Mouse (Mus musculus) midbrain, embryonic 15.5 days (tissue): ENCODE measurements around the gene St8sia1. TPM values are rescaled to one million over a fixed set of nuclear protein-coding genes. Genes with fewer than 3 reads are reported as not detected.

Experiments
- ATAC-seq: fragments of 200-750 bp; cut with Nextera tagmentation; replicated peaks from 2 replicates; pipeline ENCODE4 v1.8.0; 2017; ENCODE audit warnings: moderate TSS enrichment
- H3K27ac ChIP-seq: fragments of 300-500 bp; sonication (generic); 2 replicates; pipeline ENCODE4 v1.5.1; 2015; ENCODE audit warnings: mild to moderate bottlenecking, inconsistent platforms
- H3K27me3 ChIP-seq: fragments of 300-500 bp; sonication (generic); replicated peaks from 2 replicates; pipeline ENCODE4 v1.6.1; 2015; ENCODE audit warnings: inconsistent platforms
- H3K36me3 ChIP-seq: fragments of 300-500 bp; sonication (generic); replicated peaks from 2 replicates; pipeline ENCODE4 v1.6.1; 2015; ENCODE audit warnings: inconsistent platforms
- H3K4me1 ChIP-seq: fragments of 300-500 bp; sonication (generic); 2 replicates; pipeline ENCODE4 v1.6.1; 2015; ENCODE audit warnings: inconsistent platforms
- H3K4me2 ChIP-seq: fragments of 300-500 bp; sonication (generic); 2 replicates; pipeline ENCODE4 v1.6.1; 2015; ENCODE audit warnings: inconsistent platforms, mild to moderate bottlenecking, moderate library complexity
- H3K4me3 ChIP-seq: fragments of 300-500 bp; sonication (generic); 2 replicates; pipeline ENCODE4 v1.5.1; 2015; ENCODE audit warnings: mild to moderate bottlenecking, inconsistent platforms
- H3K9ac ChIP-seq: fragments of 300-500 bp; sonication (generic); 2 replicates; pipeline ENCODE4 v1.6.1; 2015; ENCODE audit warnings: mild to moderate bottlenecking, inconsistent platforms
- H3K9me3 ChIP-seq: fragments of 300-500 bp; sonication (generic); 2 replicates; pipeline ENCODE4 v1.6.1; 2016; ENCODE audit warnings: inconsistent platforms
- WGBS: fragments of 180-500 bp; shearing (Covaris S2); methylation state at CpG from one replicate; pipeline ENCODE4 v1.1.7; 2015; ENCODE audit warnings: mixed read lengths; 5-methylcytosine and 5-hydroxymethylcytosine counted together
- polyA plus RNA-seq: library from polyadenylated mRNA; unstranded; fragments of >200 nt; fragmentation: Nextera tagmentation; extraction: Ambion mirVana; gene quantifications from 2 replicates; pipeline ENCODE4 v1.2.1, GENCODE M21; 2015

Gene St8sia1
- polyA plus RNA-seq, 1 experiment from 2014 or later = 8.8 TPM

DNA sequence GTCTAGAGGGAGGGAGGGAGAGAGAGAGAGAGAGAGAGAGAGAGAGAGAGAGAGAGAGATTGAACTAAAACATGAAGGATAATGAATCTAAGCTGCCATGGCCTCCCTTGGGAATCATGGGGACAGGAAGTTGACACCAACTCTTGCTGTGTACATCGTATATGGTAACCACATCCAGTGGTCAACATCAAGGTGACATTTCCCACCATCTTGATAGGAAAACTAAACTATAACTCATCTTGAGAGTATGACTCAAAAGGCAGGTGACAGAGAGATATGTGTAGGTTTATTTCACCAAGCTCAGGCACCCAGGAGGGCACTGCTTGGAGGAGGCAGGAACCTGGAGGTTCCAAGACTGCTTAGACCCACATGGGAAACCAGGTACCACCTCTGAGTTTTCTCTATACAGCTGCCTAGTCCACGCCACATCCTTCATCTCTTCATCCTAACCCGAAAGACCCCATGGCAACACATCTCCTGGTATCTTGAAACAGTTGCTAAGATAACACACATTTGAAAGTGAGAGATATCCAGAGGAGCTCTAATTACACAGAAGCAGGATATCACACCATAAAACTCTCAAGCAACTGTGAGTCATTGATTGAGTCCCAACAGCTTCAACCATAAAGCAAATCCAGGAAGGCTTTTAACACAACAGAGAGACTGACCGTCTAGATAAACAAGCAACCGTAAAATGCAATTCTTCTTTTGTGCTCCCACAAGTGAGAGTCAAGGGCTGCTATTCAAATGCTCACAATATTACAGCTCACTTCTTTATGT lies 141.1 kb downstream of the St8sia1 start:
- Histone ChIP-seq H3K36me3 (peaks cover 3% of the 10 kb centered on the region; the same call in 1 of the 2 replicates), H3K4me3 (no peak overlapping the region), H3K27me3 (no peaks in the 10 kb centered on the region), H3K4me2 (no peak overlapping the region), H3K27ac (no peak overlapping the region), H3K9ac (no peak overlapping the region), H3K4me1 (no peaks in the 10 kb centered on the region), H3K9me3 (no peaks in the 10 kb centered on the region)
- ATAC-seq = no peak
- 81% methylated on average over 5 of the region's 5 CpGs for WGBS

GRCm38 (mm10) chr6:142818306-142818705 lies 145.9 kb downstream of the St8sia1 start:
- Histone ChIP-seq H3K4me2 (no peak overlapping the region), H3K4me1 (peaks cover 11% of the 10 kb centered on the region), H3K36me3 (no peaks in the 10 kb centered on the region), H3K4me3 (no peak overlapping the region), H3K27me3 (no peaks in the 10 kb centered on the region), H3K9ac (no peak overlapping the region), H3K9me3 (no peaks in the 10 kb centered on the region), H3K27ac (no peak overlapping the region)
- WGBS = 96% methylated on average over 10 of the region's 10 CpGs
- no peak for ATAC-seq

DNA sequence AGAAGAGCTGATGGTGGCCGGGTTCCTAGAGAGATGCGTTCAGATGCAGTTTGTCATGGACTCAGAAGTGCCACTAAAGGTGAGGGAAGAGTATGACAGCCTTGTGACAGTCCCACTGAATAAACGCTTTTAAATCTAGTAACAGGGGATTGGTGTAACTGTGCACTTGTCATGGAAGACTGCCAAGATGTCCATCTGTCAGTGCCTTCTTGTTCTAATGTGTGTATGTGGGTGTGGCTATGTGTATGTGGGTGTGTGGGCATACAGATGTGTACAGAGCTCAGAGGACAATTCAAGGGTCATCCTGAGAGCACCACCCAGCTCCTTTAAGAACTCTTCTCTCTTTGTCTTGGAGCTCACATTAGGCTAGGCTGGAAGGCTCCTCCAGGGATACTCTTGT lies 148.7 kb downstream of the St8sia1 start:
- ATAC-seq = no peak
- peaks cover 11% of the 10 kb centered on the region for H3K4me1 ChIP-seq
- H3K9me3 ChIP-seq = no peaks in the 10 kb centered on the region
- H3K27me3 ChIP-seq = no peaks in the 10 kb centered on the region
- H3K9ac ChIP-seq = no peak overlapping the region
- H3K4me2 ChIP-seq = no peak overlapping the region
- no peak overlapping the region for H3K4me3 ChIP-seq
- no peak overlapping the region for H3K27ac ChIP-seq
- H3K36me3 ChIP-seq = no peaks in the 10 kb centered on the region
- 77% methylated on average over 3 of the region's 3 CpGs for WGBS

- Histone ChIP-seq H3K4me2 (peak overlapping the region; percentile 41), H3K4me3 (peak overlapping the region; percentile 27), H3K9me3 (no peaks in the 10 kb centered on the region), H3K36me3 (no peaks in the 10 kb centered on the region), H3K27me3 (no peaks in the 10 kb centered on the region), H3K4me1 (peaks cover 11% of the 10 kb centered on the region), H3K9ac (no peak overlapping the region), H3K27ac (0 out of 2 replicates have a peak overlapping the region, but pooled peaks have one; percentile 21)
- WGBS = 4% methylated on average over 15 of the region's 15 CpGs
- peak; percentile 73 for ATAC-seq
Measured at GRCm38 (mm10) chr6:142814495-142814921, 149.7 kb downstream of the St8sia1 start.

DNA sequence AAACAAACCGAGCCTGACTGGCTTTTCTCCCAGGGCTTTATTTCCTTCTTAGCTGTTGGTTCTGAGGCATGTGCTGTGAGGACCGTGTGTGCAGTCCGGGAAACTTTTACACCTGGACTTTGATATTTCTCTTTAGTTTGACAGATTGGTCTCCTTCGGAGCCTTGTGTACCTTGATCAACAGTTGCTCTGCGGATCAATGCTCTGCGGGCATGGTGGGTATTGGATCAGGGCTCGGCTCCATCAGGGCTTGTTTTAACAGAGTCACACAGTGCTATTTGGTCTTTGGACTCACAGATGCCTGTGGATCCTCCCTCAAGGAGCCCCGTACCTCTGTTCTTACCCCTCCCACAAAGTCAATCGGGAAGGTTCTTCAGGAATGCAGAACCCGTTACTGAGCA lies 150.2 kb downstream of the St8sia1 start:
- no peak overlapping the region for H3K4me3 ChIP-seq
- no peaks in the 10 kb centered on the region for H3K27me3 ChIP-seq

GRCm38 (mm10) chr6:142812969-142813368 lies 151.3 kb downstream of the St8sia1 start:
- H3K27ac ChIP-seq = no peak overlapping the region
- H3K9ac ChIP-seq = no peak overlapping the region
- no peaks in the 10 kb centered on the region for H3K27me3 ChIP-seq
- no peak overlapping the region for H3K4me2 ChIP-seq
- H3K4me3 ChIP-seq = no peak overlapping the region
- no peaks in the 10 kb centered on the region for H3K36me3 ChIP-seq
- no peak for ATAC-seq
- H3K9me3 ChIP-seq = no peaks in the 10 kb centered on the region
- peaks cover 11% of the 10 kb centered on the region for H3K4me1 ChIP-seq
- 47% methylated on average over 5 of the region's 5 CpGs for WGBS

More for the DNA sequence above, 150.2 kb downstream of the St8sia1 start:
- Histone ChIP-seq H3K27ac (no peak overlapping the region), H3K36me3 (no peaks in the 10 kb centered on the region), H3K9ac (no peak overlapping the region), H3K4me1 (peaks cover 11% of the 10 kb centered on the region), H3K4me2 (peak overlapping the region; percentile 41), H3K9me3 (no peaks in the 10 kb centered on the region)
- ATAC-seq = peak; percentile 6; the same call in 1 of the 2 replicates
- 48% methylated on average over 10 of the region's 10 CpGs for WGBS

GRCm38 (mm10) chr6:142810239-142810638 lies 154.0 kb downstream of the St8sia1 start:
- Histone ChIP-seq H3K27ac (no peak overlapping the region), H3K4me1 (peaks cover 11% of the 10 kb centered on the region), H3K36me3 (no peaks in the 10 kb centered on the region), H3K4me3 (no peak overlapping the region), H3K27me3 (no peaks in the 10 kb centered on the region), H3K4me2 (no peak overlapping the region), H3K9ac (no peak overlapping the region), H3K9me3 (no peaks in the 10 kb centered on the region)
- WGBS = 67% methylated on average over 6 of the region's 6 CpGs
- no peak for ATAC-seq

DNA sequence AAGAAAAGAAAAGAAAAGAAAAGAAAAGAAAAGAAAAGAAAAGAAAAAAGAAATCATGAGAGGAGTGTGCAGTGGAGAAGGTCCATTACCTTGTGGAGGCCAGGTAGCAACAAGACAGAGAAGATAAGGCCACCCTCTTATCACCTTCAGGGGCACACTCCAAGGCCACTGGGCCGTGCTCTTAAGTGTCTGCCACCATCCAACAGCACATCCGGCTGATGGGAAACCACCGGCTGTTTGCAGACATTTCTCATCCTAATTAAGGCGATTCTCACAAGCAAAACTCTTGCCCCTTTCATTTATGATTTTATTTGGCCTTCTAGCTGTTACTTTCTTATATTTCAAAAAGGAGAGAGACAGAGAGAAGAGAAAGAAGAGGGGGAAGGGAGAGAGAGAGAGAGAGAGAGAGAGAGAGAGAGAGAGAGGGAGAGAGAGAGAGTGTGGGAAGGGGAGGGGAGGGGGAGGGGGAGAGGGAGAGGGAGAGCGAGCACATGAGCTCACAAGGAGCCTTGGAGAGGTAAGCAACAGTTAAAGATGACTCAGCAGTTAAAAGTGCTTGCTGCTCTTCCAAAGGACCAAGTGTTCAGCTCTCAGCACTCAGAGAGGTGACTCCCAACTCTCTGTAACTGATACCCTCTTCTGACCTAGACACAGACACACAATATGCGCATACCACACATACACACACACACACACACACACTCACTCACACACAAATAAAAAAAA lies 154.7 kb downstream of the St8sia1 start:
- no peak for ATAC-seq
- H3K4me2 ChIP-seq = no peak overlapping the region
- no peak overlapping the region for H3K4me3 ChIP-seq
- H3K4me1 ChIP-seq = peaks cover 8% of the 10 kb centered on the region
- H3K27ac ChIP-seq = no peak overlapping the region
- no peaks in the 10 kb centered on the region for H3K27me3 ChIP-seq
- 44% methylated on average over 6 of the region's 6 CpGs for WGBS
- no peaks in the 10 kb centered on the region for H3K9me3 ChIP-seq
- H3K36me3 ChIP-seq = no peaks in the 10 kb centered on the region
- no peak overlapping the region for H3K9ac ChIP-seq

- Histone ChIP-seq H3K4me3 (no peak overlapping the region), H3K27me3 (no peaks in the 10 kb centered on the region), H3K9me3 (no peaks in the 10 kb centered on the region), H3K9ac (no peak overlapping the region), H3K4me1 (no peaks in the 10 kb centered on the region; the same call in 1 of the 2 replicates), H3K27ac (no peak overlapping the region), H3K36me3 (no peaks in the 10 kb centered on the region), H3K4me2 (no peak overlapping the region)
- ATAC-seq = no peak
- 87% methylated on average over 4 of the region's 4 CpGs for WGBS
Measured at GRCm38 (mm10) chr6:142806326-142806725, 157.9 kb downstream of the St8sia1 start.

DNA sequence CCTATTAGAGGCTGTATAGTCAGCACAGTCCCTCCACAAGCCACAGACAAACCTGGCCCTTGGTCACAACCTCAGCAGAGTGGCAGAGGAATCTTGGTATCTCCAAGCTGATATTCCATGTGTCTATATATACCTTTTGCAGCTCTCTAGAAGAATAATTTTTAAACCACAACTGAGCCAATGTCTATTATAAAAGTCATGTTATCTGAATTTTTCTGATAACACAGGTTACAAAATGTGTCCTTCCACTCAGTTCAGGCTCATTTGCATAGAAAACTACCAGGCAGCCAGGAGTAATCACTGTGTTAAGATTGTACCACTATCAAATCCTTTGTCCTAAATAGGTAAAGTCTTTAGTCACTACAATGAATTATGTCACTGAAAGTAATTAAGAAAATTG lies 159.8 kb downstream of the St8sia1 start, which contains the start of gene Sult6b2:
TSS of gene Sult6b2 (minus strand) at position 101 of the 400 bp plus-strand sequence.
- H3K27ac ChIP-seq = no peak within 1 kb of the TSS
- no peak within 1 kb of the TSS for H3K4me2 ChIP-seq
- no peaks in the 10 kb centered on the region for H3K9me3 ChIP-seq
- no peaks in the 10 kb centered on the region for H3K36me3 ChIP-seq
- no peaks in the 10 kb centered on the region for H3K27me3 ChIP-seq
- ATAC-seq = no peak
- H3K4me1 ChIP-seq = no peaks in the 10 kb centered on the region; the same call in 1 of the 2 replicates
- no peak within 1 kb of the TSS for H3K9ac ChIP-seq
- H3K4me3 ChIP-seq = no peak within 1 kb of the TSS

DNA sequence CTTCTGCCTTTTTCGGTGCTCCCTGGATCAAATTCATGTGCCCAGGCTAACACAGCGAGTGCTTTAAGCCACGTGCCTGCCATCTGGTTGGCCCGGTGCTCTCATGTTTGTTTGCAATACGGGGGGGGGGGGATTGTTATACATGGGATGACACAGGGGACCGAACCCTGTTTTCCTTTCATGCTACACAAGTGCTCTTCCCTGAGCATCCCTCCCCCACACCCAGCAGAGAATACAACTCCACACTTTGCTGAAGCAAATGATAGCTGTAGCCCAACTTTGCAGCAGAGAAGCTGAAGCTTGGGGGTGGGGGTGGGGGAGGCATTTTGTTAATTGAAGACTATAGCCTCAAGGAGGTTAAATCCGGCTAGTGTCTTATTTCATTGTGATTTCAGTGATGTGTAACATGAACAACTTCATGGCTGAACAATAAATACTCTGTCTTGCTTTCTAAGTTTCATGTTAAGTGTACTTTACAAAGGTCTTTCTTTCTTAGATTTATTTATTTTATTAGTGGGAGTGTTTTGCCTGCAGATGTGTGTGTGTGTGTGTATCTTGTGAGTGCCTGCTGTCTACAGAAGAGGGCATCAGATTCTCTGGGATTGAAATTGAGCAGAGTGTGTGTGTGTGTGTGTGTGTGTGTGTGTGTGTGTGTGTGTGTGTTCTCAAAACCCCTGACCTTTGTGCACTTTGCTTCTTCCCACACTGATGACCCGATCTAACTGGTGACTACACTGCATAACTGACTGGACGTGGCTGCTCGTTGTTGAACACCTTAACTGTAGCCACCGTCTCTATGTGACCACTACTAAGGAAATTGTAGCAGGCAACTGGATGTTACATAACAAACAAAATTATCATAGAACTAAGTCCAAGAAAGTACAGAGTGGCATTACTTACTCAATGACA lies 161.4 kb downstream of the St8sia1 start:
- 65% methylated on average over 11 of the region's 11 CpGs for WGBS
- Histone ChIP-seq H3K27ac (no peak overlapping the region), H3K36me3 (no peaks in the 10 kb centered on the region), H3K4me2 (no peak overlapping the region), H3K4me3 (no peak overlapping the region), H3K27me3 (no peaks in the 10 kb centered on the region), H3K9ac (no peak overlapping the region), H3K4me1 (no peaks in the 10 kb centered on the region; the same call in 1 of the 2 replicates), H3K9me3 (no peaks in the 10 kb centered on the region)
- no peak for ATAC-seq

DNA sequence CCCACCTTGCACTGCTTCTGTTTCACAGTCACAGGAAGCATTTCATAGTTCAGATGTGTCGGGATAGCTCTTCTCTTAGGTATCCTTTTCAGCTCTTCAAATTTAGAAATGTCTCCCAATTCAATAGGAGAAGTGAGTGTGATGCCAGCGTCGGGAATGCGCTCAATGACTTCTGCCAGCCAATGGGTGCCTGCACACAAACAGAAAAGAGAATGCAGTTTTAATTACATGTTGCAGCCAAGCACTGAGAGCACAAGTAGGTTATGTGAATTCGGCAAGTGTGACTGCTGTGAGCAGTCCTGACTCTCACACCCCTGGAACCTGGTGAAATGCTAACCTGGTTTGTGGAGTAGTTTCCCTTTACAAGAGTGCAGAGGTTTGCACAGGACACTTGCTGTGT lies 162.6 kb downstream of the St8sia1 start:
- H3K4me2 ChIP-seq = no peak overlapping the region
- H3K9me3 ChIP-seq = no peaks in the 10 kb centered on the region
- no peak for ATAC-seq
- no peaks in the 10 kb centered on the region; the same call in 1 of the 2 replicates for H3K4me1 ChIP-seq
- no peak overlapping the region for H3K27ac ChIP-seq
- 79% methylated on average over 5 of the region's 5 CpGs for WGBS
- H3K4me3 ChIP-seq = no peak overlapping the region
- H3K27me3 ChIP-seq = no peaks in the 10 kb centered on the region
- H3K9ac ChIP-seq = no peak overlapping the region
- H3K36me3 ChIP-seq = no peaks in the 10 kb centered on the region
